Mouse (Mus musculus): ENCODE results near the gene Letmd1. TPM values are rescaled to one million over a fixed set of nuclear protein-coding genes. Genes with fewer than 3 reads are reported as not detected.
A peak's percentile ranks its signal among the peaks of the same experiment; 100 is the strongest.

Gene Letmd1
- polyA plus RNA-seq, 1 experiment: 42.7 TPM

DNA sequence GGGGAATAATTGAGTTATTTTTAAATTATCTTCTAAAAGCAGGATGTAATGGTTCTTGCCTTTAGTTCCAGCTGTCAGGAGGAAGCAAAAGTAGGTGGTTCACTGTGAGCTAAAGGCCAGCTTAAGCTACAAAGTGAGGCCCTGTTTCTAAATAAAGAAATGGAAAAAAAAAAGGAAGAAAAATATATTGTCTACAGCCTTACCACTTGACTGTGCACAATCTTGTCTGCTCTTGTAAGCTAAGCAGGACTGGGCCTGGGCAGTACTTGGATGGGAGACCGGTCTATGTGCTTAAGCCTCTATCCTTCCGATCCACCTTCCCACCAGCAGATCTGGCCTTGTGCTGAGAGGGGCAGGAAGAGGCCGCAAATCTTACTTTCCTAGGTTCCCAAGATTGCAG lies 19.3 kb upstream of the Letmd1 start:
- peaks cover 19% of the 10 kb centered on the region for H3K4me1 ChIP-seq
- H3K27me3 ChIP-seq (replicated peaks): peaks cover 6% of the 10 kb centered on the region
- no peaks in the 10 kb centered on the region for H3K9me3 ChIP-seq
- TF ChIP-seq GATA1 (IDR thresholded peaks at IDR 0.05; ENCODE audit: borderline replicate concordance, low read length): no peak
- no peak for TF ChIP-seq FLI1 (IDR thresholded peaks at IDR 0.05; ENCODE audit: low read length)
- H3K4me3 ChIP-seq (replicated peaks): no peak overlapping the region
- H3K36me3 ChIP-seq (replicated peaks; ENCODE audit: low read length): no peaks in the 10 kb centered on the region

DNA sequence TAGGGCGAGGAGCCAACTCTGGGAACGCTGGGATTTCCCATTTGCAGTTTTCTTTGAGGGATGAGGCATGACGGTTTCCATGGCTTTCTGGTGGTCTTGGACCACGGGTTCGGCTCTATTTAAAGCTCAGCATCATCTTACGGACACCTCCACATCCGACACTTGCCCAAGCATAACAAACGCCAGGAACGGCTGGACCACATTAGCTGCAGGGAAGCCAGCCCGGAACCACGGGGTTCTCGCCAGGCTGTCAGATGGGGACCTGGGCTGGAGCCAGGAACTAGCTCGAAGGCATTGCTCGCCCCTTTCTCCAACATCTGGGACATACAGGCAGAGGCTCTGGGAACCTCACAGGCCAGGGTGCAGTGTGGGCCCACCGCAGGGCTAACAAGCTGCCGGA lies 17.6 kb upstream of the Letmd1 start:
- TF ChIP-seq GATA1 (IDR thresholded peaks at IDR 0.05; ENCODE audit: borderline replicate concordance, low read length) (no peak), FLI1 (IDR thresholded peaks at IDR 0.05; ENCODE audit: low read length) (no peak)
- H3K27me3 ChIP-seq (replicated peaks): peaks cover 6% of the 10 kb centered on the region
- H3K9me3 ChIP-seq: no peaks in the 10 kb centered on the region
- no peaks in the 10 kb centered on the region for H3K36me3 ChIP-seq (replicated peaks; ENCODE audit: low read length)
- H3K4me3 ChIP-seq (replicated peaks): no peak overlapping the region
- peaks cover 19% of the 10 kb centered on the region for H3K4me1 ChIP-seq

GRCm38 (mm10) chr15:100452486-100452885 lies 16.3 kb upstream of the Letmd1 start:
- Histone ChIP-seq H3K4me3 (replicated peaks) (no peak overlapping the region), H3K4me1 (peaks cover 18% of the 10 kb centered on the region), H3K27me3 (replicated peaks) (peaks cover 7% of the 10 kb centered on the region), H3K9me3 (no peaks in the 10 kb centered on the region), H3K36me3 (replicated peaks; ENCODE audit: low read length) (no peaks in the 10 kb centered on the region)
- no peak for TF ChIP-seq GATA1 (IDR thresholded peaks at IDR 0.05; ENCODE audit: borderline replicate concordance, low read length)
- no peak for TF ChIP-seq FLI1 (IDR thresholded peaks at IDR 0.05; ENCODE audit: low read length)

- H3K27me3 ChIP-seq (replicated peaks): peaks cover 5% of the 10 kb centered on the region
- TF ChIP-seq FLI1 (IDR thresholded peaks at IDR 0.05; ENCODE audit: low read length): no peak
- no peak for TF ChIP-seq GATA1 (IDR thresholded peaks at IDR 0.05; ENCODE audit: borderline replicate concordance, low read length)
- H3K4me1 ChIP-seq: peaks cover 28% of the 10 kb centered on the region
- no peaks in the 10 kb centered on the region for H3K36me3 ChIP-seq (replicated peaks; ENCODE audit: low read length)
- no peak overlapping the region for H3K4me3 ChIP-seq (replicated peaks)
- H3K9me3 ChIP-seq: no peaks in the 10 kb centered on the region
These were observed 12.3 kb upstream of the Letmd1 start for GRCm38 (mm10) chr15:100456356-100456991.

- no peaks in the 10 kb centered on the region for H3K9me3 ChIP-seq
- peaks cover 37% of the 10 kb centered on the region for H3K4me1 ChIP-seq
- H3K36me3 ChIP-seq (replicated peaks; ENCODE audit: low read length): no peaks in the 10 kb centered on the region
- peaks cover 5% of the 10 kb centered on the region for H3K27me3 ChIP-seq (replicated peaks)
- TF ChIP-seq FLI1 (IDR thresholded peaks at IDR 0.05; ENCODE audit: low read length) (no peak), GATA1 (IDR thresholded peaks at IDR 0.05; ENCODE audit: borderline replicate concordance, low read length) (no peak)
- H3K4me3 ChIP-seq (replicated peaks): peak overlapping the region; percentile 86
These were observed 11.5 kb upstream of the Letmd1 start for GRCm38 (mm10) chr15:100457340-100457739.

GRCm38 (mm10) chr15:100458055-100458454 lies 10.8 kb upstream of the Letmd1 start:
- H3K4me1 ChIP-seq: peaks cover 44% of the 10 kb centered on the region
- peak overlapping the region; percentile 7 for H3K4me3 ChIP-seq (replicated peaks)
- TF ChIP-seq FLI1 (IDR thresholded peaks at IDR 0.05; ENCODE audit: low read length) (no peak), GATA1 (IDR thresholded peaks at IDR 0.05; ENCODE audit: borderline replicate concordance, low read length) (no peak)

GRCm38 (mm10) chr15:100460942-100461341 lies 7.9 kb upstream of the Letmd1 start:
- Histone ChIP-seq H3K4me3 (replicated peaks) (peak overlapping the region; percentile 81), H3K36me3 (replicated peaks; ENCODE audit: low read length) (no peaks in the 10 kb centered on the region), H3K4me1 (peaks cover 50% of the 10 kb centered on the region), H3K27me3 (replicated peaks) (peaks cover 3% of the 10 kb centered on the region), H3K9me3 (no peaks in the 10 kb centered on the region)
- no peak for TF ChIP-seq GATA1 (IDR thresholded peaks at IDR 0.05; ENCODE audit: borderline replicate concordance, low read length)
- TF ChIP-seq FLI1 (IDR thresholded peaks at IDR 0.05; ENCODE audit: low read length): no peak

More at GRCm38 (mm10) chr15:100458055-100458454, 10.8 kb upstream of the Letmd1 start:
- Histone ChIP-seq H3K27me3 (replicated peaks) (peaks cover 3% of the 10 kb centered on the region), H3K36me3 (replicated peaks; ENCODE audit: low read length) (no peaks in the 10 kb centered on the region), H3K9me3 (no peaks in the 10 kb centered on the region)

GRCm38 (mm10) chr15:100461646-100462045 lies 7.2 kb upstream of the Letmd1 start:
- Histone ChIP-seq H3K36me3 (replicated peaks; ENCODE audit: low read length) (no peaks in the 10 kb centered on the region), H3K4me3 (replicated peaks) (peak overlapping the region; percentile 81), H3K9me3 (no peaks in the 10 kb centered on the region), H3K4me1 (peaks cover 53% of the 10 kb centered on the region), H3K27me3 (replicated peaks) (peaks cover 3% of the 10 kb centered on the region)
- TF ChIP-seq GATA1 (IDR thresholded peaks at IDR 0.05; ENCODE audit: borderline replicate concordance, low read length) (no peak), FLI1 (IDR thresholded peaks at IDR 0.05; ENCODE audit: low read length) (no peak)

DNA sequence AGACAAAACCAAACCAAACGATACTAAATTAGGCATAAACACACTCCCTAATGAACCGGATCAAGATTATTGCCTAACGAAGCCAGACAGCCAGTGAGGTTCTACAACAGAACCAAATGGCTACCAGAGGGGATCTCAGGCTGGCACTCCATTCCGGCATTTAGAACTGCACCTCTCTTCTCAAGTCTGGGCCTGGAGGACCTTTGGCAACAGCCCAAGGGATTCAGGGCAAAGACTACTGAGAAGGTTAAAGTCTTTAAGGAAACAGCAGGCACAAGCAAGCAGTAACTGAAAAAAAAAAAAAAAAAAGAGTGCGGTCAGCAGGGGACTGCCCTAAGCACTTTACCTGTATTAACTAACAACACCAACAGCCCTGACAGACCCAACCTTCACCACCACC lies 6.7 kb upstream of the Letmd1 start:
- Histone ChIP-seq H3K4me3 (replicated peaks) (no peak overlapping the region), H3K27me3 (replicated peaks) (peaks cover 1% of the 10 kb centered on the region), H3K36me3 (replicated peaks; ENCODE audit: low read length) (no peaks in the 10 kb centered on the region), H3K4me1 (peaks cover 52% of the 10 kb centered on the region), H3K9me3 (no peaks in the 10 kb centered on the region)
- no peak for TF ChIP-seq FLI1 (IDR thresholded peaks at IDR 0.05; ENCODE audit: low read length)
- TF ChIP-seq GATA1 (IDR thresholded peaks at IDR 0.05; ENCODE audit: borderline replicate concordance, low read length): no peak

DNA sequence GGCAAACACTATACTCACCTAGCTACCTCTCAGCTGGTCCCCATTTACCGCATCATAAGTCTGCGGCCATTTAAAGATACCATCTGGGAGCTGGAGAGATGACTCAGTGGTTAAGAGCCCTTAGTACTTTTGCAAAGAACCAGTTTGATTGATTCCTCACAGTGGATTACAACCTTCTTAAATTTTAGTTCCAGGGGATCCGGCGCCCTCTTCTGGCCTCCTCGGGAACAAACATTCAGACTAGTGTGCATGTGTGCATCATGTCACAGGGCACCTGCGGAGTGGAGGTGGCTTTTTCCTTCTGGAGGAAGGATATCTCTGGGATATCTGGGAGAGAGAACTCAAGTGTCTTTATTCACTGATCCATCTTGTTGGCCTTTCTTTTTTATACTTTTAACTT lies 5.1 kb upstream of the Letmd1 start:
- peaks cover 1% of the 10 kb centered on the region for H3K27me3 ChIP-seq (replicated peaks)
- no peaks in the 10 kb centered on the region for H3K9me3 ChIP-seq
- TF ChIP-seq FLI1 (IDR thresholded peaks at IDR 0.05; ENCODE audit: low read length) (no peak), GATA1 (IDR thresholded peaks at IDR 0.05; ENCODE audit: borderline replicate concordance, low read length) (no peak)

More for the DNA sequence above, 5.1 kb upstream of the Letmd1 start:
- Histone ChIP-seq H3K4me1 (peaks cover 55% of the 10 kb centered on the region), H3K4me3 (replicated peaks) (no peak overlapping the region), H3K36me3 (replicated peaks; ENCODE audit: low read length) (no peaks in the 10 kb centered on the region)

Measured in megakaryocyte, embryonic 14.5 days (primary cell).